Mouse (Mus musculus): ENCODE results near the gene E330009J07Rik.
A peak's percentile ranks its signal among the peaks of the same experiment; 100 is the strongest.

The E330009J07Rik gene

GRCm38 (mm10) chr6:40436047-40436483 is at the start of gene E330009J07Rik:
TSS of gene E330009J07Rik (minus strand) at chr6:40436135.
- DNase-seq (ENCODE audit: low spot score) = peak; percentile 80

- no peak for DNase-seq (ENCODE audit: low spot score)
These were observed 46.4 kb upstream of the E330009J07Rik start for GRCm38 (mm10) chr6:40482318-40482717.

- no peak for DNase-seq (ENCODE audit: low spot score)
These were observed 43.8 kb upstream of the E330009J07Rik start for GRCm38 (mm10) chr6:40479705-40480104.

GRCm38 (mm10) chr6:40476132-40476531 is 40.2 kb upstream of the E330009J07Rik start:
- DNase-seq (ENCODE audit: low spot score) = no peak

- no peak for DNase-seq (ENCODE audit: low spot score)
These were observed 35.7 kb upstream of the E330009J07Rik start for GRCm38 (mm10) chr6:40471720-40472010.

GRCm38 (mm10) chr6:40470916-40471719 is 35.2 kb upstream of the E330009J07Rik start, which contains the start of gene Ssbp1:
TSS of gene Ssbp1 (plus strand) at chr6:40471352.
- peak; percentile 94 for DNase-seq (ENCODE audit: low spot score)

GRCm38 (mm10) chr6:40465710-40466109 is 29.8 kb upstream of the E330009J07Rik start:
- no peak for DNase-seq (ENCODE audit: low spot score)

GRCm38 (mm10) chr6:40454436-40455041 is 18.6 kb upstream of the E330009J07Rik start:
- DNase-seq (ENCODE audit: low spot score) = no peak

- DNase-seq (ENCODE audit: low spot score) = no peak
These were observed 12.7 kb upstream of the E330009J07Rik start for GRCm38 (mm10) chr6:40448626-40449025.

GRCm38 (mm10) chr6:40443281-40443928 is 7.5 kb upstream of the E330009J07Rik start:
- no peak for DNase-seq (ENCODE audit: low spot score)

- no peak for DNase-seq (ENCODE audit: low spot score)
These were observed 5.8 kb upstream of the E330009J07Rik start for GRCm38 (mm10) chr6:40441755-40442154.

- DNase-seq (ENCODE audit: low spot score) = no peak
These were observed 5.3 kb upstream of the E330009J07Rik start for GRCm38 (mm10) chr6:40441276-40441675.

GRCm38 (mm10) chr6:40439731-40440130 is 3.8 kb upstream of the E330009J07Rik start:
- DNase-seq (ENCODE audit: low spot score) = no peak

GRCm38 (mm10) chr6:40438936-40439335 is 3.0 kb upstream of the E330009J07Rik start, which contains the start of gene Wee2:
TSS of gene Wee2 (plus strand) at chr6:40439088.
- DNase-seq (ENCODE audit: low spot score) = no peak

GRCm38 (mm10) chr6:40435151-40436046 is 536 bp downstream of the E330009J07Rik start:
- DNase-seq (ENCODE audit: low spot score) = peak; percentile 63

GRCm38 (mm10) chr6:40434697-40435096 is 1.2 kb downstream of the E330009J07Rik start:
- DNase-seq (ENCODE audit: low spot score) = no peak

GRCm38 (mm10) chr6:40432346-40433275 is 3.3 kb downstream of the E330009J07Rik start:
- peak; percentile 91 for DNase-seq (ENCODE audit: low spot score)

- DNase-seq (ENCODE audit: low spot score) = no peak
These were observed 4.1 kb downstream of the E330009J07Rik start for GRCm38 (mm10) chr6:40431812-40432211.

GRCm38 (mm10) chr6:40431356-40431755 is 4.6 kb downstream of the E330009J07Rik start:
- no peak for DNase-seq (ENCODE audit: low spot score)

GRCm38 (mm10) chr6:40430878-40431277 is 5.1 kb downstream of the E330009J07Rik start:
- DNase-seq (ENCODE audit: low spot score) = no peak

GRCm38 (mm10) chr6:40430251-40430650 is 5.7 kb downstream of the E330009J07Rik start:
- DNase-seq (ENCODE audit: low spot score) = no peak
